Mouse (Mus musculus) hindlimb bud, embryonic 11.5 days (tissue): ENCODE measurements around the gene Maged1.
"Not testable (repeated sequence)": the region's sequence is repeated elsewhere in the genome, so short reads cannot be mapped to it uniquely, and the experiment has no call there.

Source experiments
- DNase-seq: peaks from one replicate; pipeline ENCODE4 v3.0.0-alpha.2; 2012; ENCODE audit warnings: low read depth, low spot score; ENCODE audit errors: extremely low spot score

The Maged1 gene

GRCm38 (mm10) chrX:94541918-94542355 lies at the start of gene Maged1:
Gene Maged1, minus strand, starts transcription at chrX:94542143.
- DNase-seq, result peak; percentile 77

- DNase-seq, result no peak
Observed at GRCm38 (mm10) chrX:94580251-94580650, 38.3 kb upstream of the Maged1 start.

GRCm38 (mm10) chrX:94564694-94565093 lies 22.8 kb upstream of the Maged1 start:
- DNase-seq, result no peak

- no peak for DNase-seq
Observed at GRCm38 (mm10) chrX:94562392-94562791, 20.4 kb upstream of the Maged1 start.

- no peak for DNase-seq
Observed at GRCm38 (mm10) chrX:94548227-94548626, 6.3 kb upstream of the Maged1 start.

GRCm38 (mm10) chrX:94545941-94546340 lies 4.0 kb upstream of the Maged1 start:
- DNase-seq, result no peak

- no peak for DNase-seq
Observed at GRCm38 (mm10) chrX:94544923-94545322, 3.0 kb upstream of the Maged1 start.

- DNase-seq, result no peak
Observed at GRCm38 (mm10) chrX:94542536-94542935, 593 bp upstream of the Maged1 start.

GRCm38 (mm10) chrX:94541206-94541605 lies 737 bp downstream of the Maged1 start:
- DNase-seq, result no peak

GRCm38 (mm10) chrX:94540341-94541201 lies 1.4 kb downstream of the Maged1 start:
- DNase-seq, result no peak

- no peak for DNase-seq
Observed at GRCm38 (mm10) chrX:94534346-94534745, 7.6 kb downstream of the Maged1 start.

GRCm38 (mm10) chrX:94530301-94530700 lies 11.6 kb downstream of the Maged1 start:
- no peak for DNase-seq

- no peak for DNase-seq
Observed at GRCm38 (mm10) chrX:94522166-94522565, 19.8 kb downstream of the Maged1 start.

GRCm38 (mm10) chrX:94508442-94508819 lies 33.5 kb downstream of the Maged1 start:
- no peak for DNase-seq

GRCm38 (mm10) chrX:94507698-94508441 lies 34.1 kb downstream of the Maged1 start:
- not testable (repeated sequence) for DNase-seq

- DNase-seq, result no peak
Observed at GRCm38 (mm10) chrX:94486001-94486792, 55.7 kb downstream of the Maged1 start.
